Mouse (Mus musculus): ENCODE measurements at regions not wholly inside any gene's neighbourhood (a gene's known extent, or its start where the extent isn't known, plus 50 kb on each side); places are given as distances from the start of the nearest gene placed in this dataset.

- DNase-seq (ENCODE audit: low read depth, low spot score) = peak; percentile 89
Observed at GRCm38 (mm10) chr15:30029257-30029899, 143.0 kb upstream of the Ctnnd2 start.

GRCm38 (mm10) chr15:30035367-30035766 lies 137.0 kb upstream of the Ctnnd2 start:
- peak; percentile 63 for DNase-seq (ENCODE audit: low read depth, low spot score)

- peak; percentile 9 for DNase-seq (ENCODE audit: low read depth, low spot score)
Observed at GRCm38 (mm10) chr15:30050851-30051250, 121.5 kb upstream of the Ctnnd2 start.

- DNase-seq (ENCODE audit: low read depth, low spot score) = no peak
Observed at GRCm38 (mm10) chr15:30059808-30060207, 112.6 kb upstream of the Ctnnd2 start.

- no peak for DNase-seq (ENCODE audit: low read depth, low spot score)
Observed at GRCm38 (mm10) chr15:30060505-30061342, 111.7 kb upstream of the Ctnnd2 start.

- DNase-seq (ENCODE audit: low read depth, low spot score) = no peak
Observed at GRCm38 (mm10) chr15:30071668-30072067, 100.7 kb upstream of the Ctnnd2 start.

- DNase-seq (ENCODE audit: low read depth, low spot score) = no peak
Observed at GRCm38 (mm10) chr15:30072301-30072700, 100.1 kb upstream of the Ctnnd2 start.

GRCm38 (mm10) chr15:30087120-30087519 lies 85.3 kb upstream of the Ctnnd2 start:
- DNase-seq (ENCODE audit: low read depth, low spot score) = no peak

GRCm38 (mm10) chr15:30122061-30122460 lies 50.3 kb upstream of the Ctnnd2 start:
- DNase-seq (ENCODE audit: low read depth, low spot score) = peak; percentile 46
